Mouse (Mus musculus) retina, postnatal 7 days (tissue): ENCODE results near the gene Adamtsl5.

Experiments
- DNase-seq: peaks from one replicate; pipeline ENCODE4 v3.0.0-alpha.2; 2012; ENCODE audit warnings: low read depth, low spot score

Adamtsl5 gene

DNA sequence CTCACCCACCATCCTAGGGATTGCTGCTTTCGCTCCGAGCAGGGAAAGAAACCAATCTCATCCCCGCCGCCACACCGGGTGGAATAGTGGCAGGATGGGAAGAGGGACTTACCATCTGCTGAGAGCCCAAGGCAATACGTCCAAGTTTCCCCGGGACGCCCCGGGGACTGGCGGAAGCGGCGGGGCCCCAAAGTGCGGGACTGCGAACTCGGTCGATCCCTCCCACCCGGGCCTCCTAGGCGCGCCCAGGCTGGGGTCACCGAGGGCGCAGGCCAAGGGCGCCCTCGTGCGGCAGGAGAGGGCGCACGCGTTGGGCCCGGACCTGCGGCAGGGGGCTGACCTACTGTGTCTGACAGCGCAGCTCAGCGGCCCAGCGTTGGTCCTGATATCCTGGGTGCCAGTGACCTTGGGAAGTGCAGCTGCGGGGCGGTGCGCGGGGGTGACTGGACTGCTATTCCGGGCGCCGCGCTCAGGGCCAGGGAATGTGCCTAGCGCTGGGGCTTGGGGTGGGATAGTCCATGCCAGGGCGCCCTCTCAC is at the start of gene Adamtsl5:
Gene Adamtsl5 (minus strand): TSS at position 169 of the 538 bp plus-strand sequence.
- no peak for DNase-seq

DNA sequence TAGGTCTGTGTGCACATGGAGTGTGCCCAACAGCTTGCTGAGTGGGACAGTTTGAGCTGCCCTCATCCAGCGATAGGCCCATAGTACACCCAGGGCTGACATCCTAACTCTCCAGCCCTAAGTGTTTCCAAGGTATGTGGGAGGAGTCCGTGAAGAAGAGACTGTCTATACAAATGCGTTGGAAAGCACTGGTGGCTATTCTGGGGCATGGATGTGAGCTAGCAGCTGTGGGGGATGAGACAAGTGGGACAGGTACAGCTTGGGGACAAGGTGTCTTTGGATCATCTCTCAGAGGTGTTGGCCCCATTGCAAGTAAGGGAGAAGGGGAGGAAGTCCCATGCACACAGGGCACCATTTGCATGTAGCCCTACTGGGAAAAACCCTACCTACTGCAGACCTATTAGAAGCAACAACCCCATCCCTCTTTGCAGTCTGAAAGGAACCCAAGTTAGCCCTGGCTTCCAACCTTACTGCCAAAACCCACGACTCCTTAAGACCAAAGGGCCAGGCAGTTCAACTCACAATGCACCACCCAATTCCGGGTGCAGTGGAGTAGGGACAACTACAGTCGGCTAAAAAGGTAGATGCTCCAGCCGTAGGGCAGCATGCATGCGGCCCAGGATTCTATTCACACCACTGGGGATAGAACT is 49.4 kb upstream of the Adamtsl5 start:
- no peak for DNase-seq

DNA sequence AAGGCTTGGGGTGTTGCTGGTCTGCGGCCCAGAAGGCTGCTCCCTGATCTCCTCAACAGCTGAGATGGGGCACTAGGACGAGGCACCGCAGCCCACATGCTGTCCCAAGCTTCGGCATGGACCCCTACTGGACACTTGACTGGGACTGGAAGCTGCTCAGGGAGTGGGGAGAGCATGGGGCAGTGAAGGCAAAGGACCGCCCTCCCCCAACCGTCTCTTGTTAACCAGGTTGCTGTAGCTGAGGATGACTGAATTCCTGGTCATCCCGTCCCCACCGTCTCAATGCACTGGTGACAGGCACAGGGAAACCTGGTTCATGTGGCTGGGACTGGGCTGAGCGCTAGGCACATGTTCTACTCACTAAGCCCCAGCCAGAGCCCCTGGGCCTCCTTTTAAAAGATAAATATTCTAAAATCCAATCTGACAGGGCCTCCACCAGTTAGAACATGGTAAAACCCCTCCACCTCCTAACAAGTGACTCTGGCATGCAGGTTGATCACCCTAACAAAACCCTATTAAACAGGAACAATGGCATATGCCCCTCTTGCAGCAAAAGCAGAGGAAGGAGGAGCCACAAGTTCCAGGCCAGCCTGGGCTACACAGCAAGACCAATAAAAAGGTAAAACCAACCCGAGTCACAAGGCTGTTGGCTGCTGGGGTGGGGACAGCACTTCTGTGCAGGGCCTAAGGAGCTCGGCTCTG is 48.8 kb upstream of the Adamtsl5 start:
- no peak for DNase-seq

- DNase-seq, result no peak
Measured at GRCm38 (mm10) chr10:80395025-80395627, 46.9 kb upstream of the Adamtsl5 start.

DNA sequence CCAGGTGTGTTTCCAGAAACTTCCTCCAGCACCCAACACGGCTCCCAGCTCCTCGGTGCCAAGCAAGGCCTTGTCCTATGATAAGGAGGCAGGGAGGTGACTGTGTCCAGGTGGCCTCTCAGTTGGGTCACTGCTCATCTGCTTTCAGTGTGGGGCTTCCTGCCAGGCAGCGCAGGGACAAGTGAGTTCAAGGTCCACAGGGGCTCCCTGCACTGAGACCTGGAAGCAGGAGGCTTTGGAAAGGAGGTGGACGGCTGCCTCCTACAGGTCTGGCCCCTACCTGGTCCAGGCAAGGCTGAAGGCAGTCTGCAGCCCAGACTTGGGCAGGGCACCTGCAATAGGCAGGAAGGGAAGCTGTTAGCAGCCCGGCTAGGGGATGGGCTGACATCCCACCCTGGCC is 44.5 kb upstream of the Adamtsl5 start:
- DNase-seq, result no peak

DNA sequence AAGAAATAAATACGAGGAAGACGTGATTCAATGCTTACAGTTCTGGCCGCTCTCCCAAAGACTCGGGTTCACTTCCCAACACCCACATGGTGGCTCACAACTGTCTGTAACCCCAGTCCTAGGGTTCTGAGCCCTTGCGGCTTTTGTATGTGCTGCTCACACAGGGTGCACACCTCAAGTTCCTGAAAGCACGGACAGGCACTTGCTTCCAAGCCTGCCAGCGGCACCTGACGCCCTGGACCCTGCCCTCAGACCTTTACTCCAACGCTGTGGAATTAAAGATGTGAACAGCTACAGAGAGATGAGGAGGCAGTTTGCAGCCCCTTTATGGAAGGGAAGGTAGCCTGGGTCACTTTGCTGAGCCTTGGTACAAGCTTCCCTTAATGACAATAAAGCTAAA is 42.5 kb upstream of the Adamtsl5 start:
- no peak for DNase-seq

- no peak for DNase-seq
Measured at GRCm38 (mm10) chr10:80389185-80389708, 41.0 kb upstream of the Adamtsl5 start.

GRCm38 (mm10) chr10:80388731-80389130 is 40.5 kb upstream of the Adamtsl5 start:
- no peak for DNase-seq

DNA sequence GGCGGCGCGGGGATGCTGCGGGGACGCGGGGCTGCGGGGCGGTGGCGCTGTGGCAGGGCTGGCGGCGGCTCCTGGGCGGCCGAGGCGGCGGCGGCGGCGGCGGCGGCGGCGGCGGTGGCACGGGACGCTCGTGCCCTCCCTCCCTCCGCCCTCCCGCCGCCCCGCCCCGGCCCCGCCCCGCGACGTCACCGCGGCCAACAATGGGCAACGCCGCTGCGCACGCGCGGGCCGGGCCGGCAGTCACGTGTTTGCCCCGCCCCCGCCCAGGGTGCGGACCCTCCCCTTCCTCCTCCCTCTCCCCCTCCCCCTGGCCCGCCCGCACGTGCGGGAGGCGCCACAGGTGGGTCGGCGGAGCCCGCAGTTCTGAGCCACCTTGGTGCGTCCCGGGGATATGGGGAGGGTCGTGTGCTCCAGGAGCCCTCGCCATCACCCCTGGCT is 39.3 kb upstream of the Adamtsl5 start, which contains the start of gene Mex3d:
Gene Mex3d (minus strand): TSS at position 138 of the 438 bp plus-strand sequence.
- peak; percentile 85 for DNase-seq

- DNase-seq, result no peak
Measured at GRCm38 (mm10) chr10:80386735-80387471, 38.7 kb upstream of the Adamtsl5 start.

DNA sequence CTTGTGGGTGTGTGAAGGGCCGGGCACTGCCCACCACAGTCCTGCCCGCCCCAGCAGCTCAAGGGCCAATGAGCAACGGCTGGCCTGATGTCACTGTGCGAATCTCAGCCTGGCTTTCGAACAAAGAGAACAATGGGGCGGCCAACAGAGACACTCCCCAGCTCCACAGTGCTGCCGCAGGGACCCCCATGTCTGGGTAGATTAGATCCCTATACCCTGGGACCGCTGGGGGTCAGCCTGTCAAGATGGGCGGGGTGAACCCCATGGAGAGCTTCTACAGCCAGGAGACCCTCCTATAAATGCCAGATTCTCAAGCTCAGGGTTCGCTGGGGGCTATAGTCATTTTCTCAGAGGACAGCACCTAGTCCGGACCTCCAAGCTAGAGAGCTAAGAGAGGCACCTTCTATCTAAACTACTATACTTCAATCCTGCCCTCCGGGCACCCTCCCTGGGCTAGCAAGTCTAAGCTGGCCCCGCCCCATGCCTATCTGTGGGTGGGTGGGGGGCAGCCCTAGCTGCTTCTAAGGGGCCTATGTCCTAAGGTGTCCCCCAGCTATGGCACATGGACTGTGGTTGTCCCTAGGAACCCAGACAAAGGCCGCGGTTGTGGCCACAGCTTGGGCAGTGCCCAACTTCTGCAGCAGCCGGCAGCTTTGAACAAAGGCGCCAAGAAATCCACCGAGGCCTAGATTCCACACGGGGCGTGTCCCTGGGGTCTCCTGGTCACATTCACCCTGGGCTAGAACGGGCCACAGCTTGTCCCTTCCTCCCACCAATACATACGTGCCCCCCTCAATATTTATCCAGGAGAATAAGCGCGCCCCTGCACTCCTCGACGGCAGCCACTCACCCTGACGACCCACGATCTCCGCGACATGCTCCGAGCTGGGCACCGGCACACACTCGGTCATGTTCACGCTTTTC is 37.9 kb upstream of the Adamtsl5 start:
- no peak for DNase-seq

- no peak for DNase-seq
Measured at GRCm38 (mm10) chr10:80385310-80385709, 37.1 kb upstream of the Adamtsl5 start.

- DNase-seq, result no peak
Measured at GRCm38 (mm10) chr10:80384709-80385108, 36.5 kb upstream of the Adamtsl5 start.

DNA sequence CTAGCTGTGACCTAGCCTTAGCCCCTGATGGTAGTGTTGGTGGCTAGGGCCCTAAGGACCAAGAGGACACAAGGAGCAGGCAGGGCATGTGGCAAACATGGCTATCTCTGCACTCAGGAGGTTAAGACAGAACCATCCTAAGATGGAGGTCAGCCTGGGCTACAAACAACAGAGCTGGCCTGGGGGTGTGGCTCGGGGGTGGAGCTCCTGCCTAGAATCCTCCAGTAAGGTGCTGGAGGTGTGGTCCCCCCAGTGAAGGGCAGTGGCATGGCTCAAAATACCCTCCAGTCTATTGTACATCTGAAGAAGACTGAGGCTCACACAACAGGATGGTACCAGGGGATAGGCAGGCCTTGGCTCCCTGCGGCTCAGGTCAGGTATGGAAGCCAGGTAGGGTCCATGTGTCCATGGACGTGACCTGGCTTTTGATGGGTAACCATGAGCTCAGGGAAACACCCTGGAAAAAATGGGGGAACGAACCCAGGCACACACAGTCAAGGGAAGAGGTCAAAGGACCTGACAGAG is 36.0 kb upstream of the Adamtsl5 start:
- no peak for DNase-seq

GRCm38 (mm10) chr10:80383431-80383830 is 35.2 kb upstream of the Adamtsl5 start:
- no peak for DNase-seq

- no peak for DNase-seq
Measured at GRCm38 (mm10) chr10:80382641-80383365, 34.6 kb upstream of the Adamtsl5 start.

- DNase-seq, result no peak
Measured at GRCm38 (mm10) chr10:80377716-80378115, 29.5 kb upstream of the Adamtsl5 start.

DNA sequence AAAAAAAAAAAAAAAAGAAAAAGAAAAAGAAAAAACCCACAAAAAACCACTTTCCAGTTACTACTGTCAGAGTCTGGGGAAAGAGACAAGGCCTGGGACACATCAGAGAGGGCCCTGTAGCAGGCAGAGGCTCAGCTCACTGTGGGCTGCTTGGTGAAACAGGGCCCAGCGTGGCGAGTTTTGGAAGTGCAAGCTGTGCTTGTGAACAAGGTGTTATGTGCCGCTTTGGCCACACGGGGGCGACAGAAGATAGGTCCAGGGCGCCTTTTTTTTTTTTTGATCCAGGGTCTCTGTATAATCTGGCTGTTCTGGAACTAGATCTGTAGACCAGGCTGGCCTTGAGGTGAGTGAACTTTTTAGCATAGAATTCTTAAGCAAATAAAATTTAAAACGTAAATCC is 27.9 kb upstream of the Adamtsl5 start:
- peak; percentile 94 for DNase-seq

DNA sequence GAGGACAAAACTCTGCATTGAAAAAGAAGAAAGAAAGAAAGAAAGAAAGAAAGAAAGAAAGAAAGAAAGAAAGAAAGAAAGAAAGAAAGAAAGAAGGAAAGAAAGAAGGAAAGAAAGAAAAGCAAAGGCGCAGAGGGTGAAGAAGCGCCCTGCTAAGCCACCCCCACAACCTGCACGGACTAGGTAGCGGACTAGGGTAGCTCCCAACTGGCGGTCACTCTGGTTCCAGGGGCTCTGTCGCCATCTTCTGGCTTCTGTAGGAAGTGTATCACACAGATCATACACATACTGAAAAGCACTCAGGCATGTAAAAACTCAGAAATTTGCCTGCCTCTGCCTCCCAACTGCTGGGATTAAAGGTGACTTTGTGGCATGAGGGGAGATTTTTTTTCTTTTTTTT is 25.9 kb upstream of the Adamtsl5 start:
- peak; percentile 76 for DNase-seq

- no peak for DNase-seq
Measured at GRCm38 (mm10) chr10:80372706-80373105, 24.5 kb upstream of the Adamtsl5 start.
